Mouse (Mus musculus) heart, postnatal 36 days (tissue): ENCODE results near the gene Gtf3a. TPM values are rescaled to one million over a fixed set of nuclear protein-coding genes. Genes with fewer than 3 reads are reported as not detected.
A peak's percentile ranks its signal among the peaks of the same experiment; 100 is the strongest.

ENCODE experiments used
- DNase-seq, 2 experiments: peaks; one replicate each; pipeline ENCODE4 v3.0.0; 2021 to 2022
- intact Hi-C: fragments of 180-260 bp; cut with DNase I; formaldehyde crosslinking; loops from one replicate; pipeline ENCODE4 v1.15.1; 2025
- total RNA-seq, 2 experiments: library from RNA; stranded (reverse); gene quantifications; 2 replicates each; pipeline ENCODE4 v1.2.3; 2021

The Gtf3a gene
- total RNA-seq, 2 experiments from 2014 or later: 19.9 to 22.4 TPM

- no peak for DNase-seq
- intact Hi-C loops: no loop called here
Measured at GRCm38 (mm10) chr5:146973858-146974780, 25.7 kb downstream of the Gtf3a start.

GRCm38 (mm10) chr5:146974781-146975123 lies 26.3 kb downstream of the Gtf3a start:
- no peak for DNase-seq
- intact Hi-C loops: no loop called here

GRCm38 (mm10) chr5:146981376-146981775 lies 32.9 kb downstream of the Gtf3a start:
- DNase-seq: no peak
- intact Hi-C loops: no loop called here

GRCm38 (mm10) chr5:146983216-146983615 lies 34.8 kb downstream of the Gtf3a start:
- intact Hi-C loops: loop anchor here (1.0 kb wide), 3 partner anchors 42 to 336 kb away; no protein-coding TSS in a partner anchor
- peak; percentile 61 to 75 for DNase-seq

DNA sequence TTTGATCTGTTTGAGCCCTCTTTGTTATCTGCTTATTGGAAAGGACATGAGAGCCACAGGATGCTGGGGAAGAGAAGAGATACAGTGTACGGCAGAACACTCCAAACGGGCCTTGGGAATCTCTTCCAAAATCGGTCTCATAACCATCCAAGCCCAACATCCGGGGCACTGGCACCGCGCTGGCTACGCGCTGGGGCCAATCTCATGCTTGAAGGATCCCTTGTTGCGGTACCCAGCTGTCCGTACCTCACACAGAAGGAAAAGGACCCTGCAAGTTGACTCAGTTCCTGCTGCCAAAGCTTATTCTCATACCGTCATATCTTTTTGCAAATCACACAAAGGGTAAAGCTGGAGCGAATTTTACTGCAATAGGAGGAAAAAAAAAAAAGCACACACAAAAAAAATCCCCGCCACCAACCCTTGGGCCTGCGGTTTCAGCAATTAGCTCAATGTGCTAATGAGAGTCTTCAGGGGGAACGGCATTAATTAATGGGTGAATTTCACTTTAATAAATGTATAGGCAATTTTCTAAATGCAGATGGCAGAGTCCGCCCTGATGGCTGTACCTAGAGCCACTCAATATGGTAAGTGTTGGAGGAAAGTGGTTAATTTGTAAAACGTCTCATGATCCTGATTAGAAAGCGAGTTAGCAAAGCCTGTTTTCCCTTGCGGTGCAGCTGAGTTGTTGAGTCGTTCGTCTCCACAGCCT lies 37.4 kb downstream of the Gtf3a start:
- DNase-seq: no peak

DNA sequence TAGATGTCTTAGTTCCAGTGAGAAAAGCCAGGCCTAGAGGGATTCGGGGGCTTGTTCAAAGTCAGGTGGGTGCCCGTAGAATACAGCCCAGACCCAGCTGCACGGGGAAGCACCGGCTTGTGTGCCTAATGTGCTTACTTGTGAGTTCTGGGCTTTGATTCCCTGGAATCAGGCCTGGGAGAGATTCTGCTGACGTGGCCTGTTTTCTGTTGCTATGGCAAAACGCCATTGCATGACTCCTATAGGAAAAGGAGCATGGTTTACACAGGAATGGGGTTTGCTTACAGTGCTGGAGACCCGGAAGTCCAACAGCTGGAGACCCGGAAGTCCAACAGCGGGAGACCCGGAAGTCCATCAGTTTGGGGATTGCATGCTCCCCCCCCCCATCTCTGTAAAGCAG lies 39.1 kb downstream of the Gtf3a start:
- intact Hi-C loops: no loop called here

More for the DNA sequence above, 37.4 kb downstream of the Gtf3a start:
- intact Hi-C loops: no loop called here

DNA sequence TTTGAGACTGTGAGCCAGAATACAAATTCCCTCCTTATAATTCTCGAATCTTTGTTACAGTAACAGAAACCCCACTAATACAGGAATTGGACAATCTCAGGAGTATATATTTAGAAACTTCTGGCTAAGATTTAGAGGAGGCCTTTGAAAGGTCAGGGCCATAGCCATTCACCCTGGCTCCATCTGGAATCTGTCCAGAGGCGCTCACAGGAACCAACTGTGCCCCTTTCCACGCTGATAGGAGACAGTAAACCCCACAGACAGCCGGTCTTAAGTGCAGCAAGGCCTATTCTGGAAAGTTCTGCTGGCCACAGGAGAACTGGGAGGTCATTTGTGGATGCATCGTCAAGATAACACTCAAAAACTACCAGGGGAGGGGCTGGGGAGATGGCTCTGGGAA lies 40.6 kb downstream of the Gtf3a start:
- intact Hi-C loops: no loop called here
- no peak for DNase-seq

More for the DNA sequence above, 39.1 kb downstream of the Gtf3a start:
- DNase-seq: no peak

GRCm38 (mm10) chr5:146993509-146993908 lies 45.1 kb downstream of the Gtf3a start:
- intact Hi-C loops: no loop called here
- peak; percentile 60 to 70 for DNase-seq

GRCm38 (mm10) chr5:146994973-146995372 lies 46.5 kb downstream of the Gtf3a start:
- intact Hi-C loops: no loop called here
- DNase-seq: no peak

- intact Hi-C loops: no loop called here
- DNase-seq: no peak
Measured at GRCm38 (mm10) chr5:146996812-146997211, 48.4 kb downstream of the Gtf3a start.

DNA sequence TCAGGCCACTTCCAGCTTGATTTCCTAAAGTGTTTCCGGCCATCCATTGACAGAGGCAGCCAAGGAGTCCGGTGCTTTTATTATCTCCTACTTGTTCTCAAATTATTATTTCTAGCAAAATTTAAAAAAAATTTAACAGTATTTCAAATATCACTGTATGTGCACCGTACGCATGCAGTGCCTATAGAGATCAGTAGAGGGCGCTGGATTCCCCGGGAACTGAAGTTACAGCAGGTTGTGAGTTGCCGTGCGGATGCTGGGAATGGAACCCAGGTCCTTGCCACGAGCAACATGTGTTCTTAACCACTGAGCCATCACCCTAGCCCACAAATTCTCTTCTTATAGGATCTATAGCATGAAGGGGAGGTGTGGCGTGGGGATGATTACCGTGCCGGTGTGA lies 50.3 kb downstream of the Gtf3a start:
- no peak for DNase-seq
- intact Hi-C loops: no loop called here

- DNase-seq: no peak
- intact Hi-C loops: no loop called here
Measured at GRCm38 (mm10) chr5:147001312-147001711, 52.9 kb downstream of the Gtf3a start.

DNA sequence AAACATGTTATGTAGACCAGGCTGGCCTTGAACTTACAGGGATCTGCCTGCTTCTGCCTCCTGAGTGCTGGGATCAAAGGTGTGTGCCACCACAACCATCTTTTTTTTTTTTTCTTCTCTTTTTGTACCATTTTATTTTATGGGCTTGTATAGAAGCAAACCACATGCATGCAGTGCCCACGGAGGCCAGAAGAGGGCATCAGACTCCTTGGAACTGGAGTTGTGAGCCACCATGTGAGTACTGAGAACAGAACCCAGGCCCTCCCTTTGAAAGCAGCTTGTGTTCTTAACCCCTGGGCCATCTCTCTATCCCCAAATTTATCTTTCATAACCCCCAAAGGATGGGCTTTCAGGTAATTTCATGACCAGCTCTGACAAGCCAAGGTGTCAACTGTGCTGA lies 54.8 kb downstream of the Gtf3a start:
- intact Hi-C loops: no loop called here
- no peak for DNase-seq

Other genes starting within 250 kb of the Gtf3a start
- gene Usp12, start 153.7 kb upstream of the Gtf3a start, total RNA-seq: 10 to 100 TPM; 15.5 to 17.1 TPM
- gene Rpl21, start 115.8 kb upstream of the Gtf3a start, total RNA-seq: 100 to 1,000 TPM; 132 to 153 TPM
- 1 to 10 TPM; 3.8 to 4.3 TPM for gene Rasl11a, start 103.6 kb upstream of the Gtf3a start, total RNA-seq
- gene Mtif3, start 15.1 kb downstream of the Gtf3a start, total RNA-seq: 10 to 100 TPM; 27.0 to 29.6 TPM
- gene Lnx2, start 127.9 kb downstream of the Gtf3a start, total RNA-seq: 10 to 100 TPM in 1 of 2 experiments, 1 to 10 TPM in 1; 10.0 to 10.8 TPM
- gene Polr1d, start 128.4 kb downstream of the Gtf3a start, total RNA-seq: 10 to 100 TPM; 69.4 to 72.8 TPM
- not detected for gene Gsx1, start 240.0 kb downstream of the Gtf3a start, total RNA-seq